In the genomic region with DNA sequence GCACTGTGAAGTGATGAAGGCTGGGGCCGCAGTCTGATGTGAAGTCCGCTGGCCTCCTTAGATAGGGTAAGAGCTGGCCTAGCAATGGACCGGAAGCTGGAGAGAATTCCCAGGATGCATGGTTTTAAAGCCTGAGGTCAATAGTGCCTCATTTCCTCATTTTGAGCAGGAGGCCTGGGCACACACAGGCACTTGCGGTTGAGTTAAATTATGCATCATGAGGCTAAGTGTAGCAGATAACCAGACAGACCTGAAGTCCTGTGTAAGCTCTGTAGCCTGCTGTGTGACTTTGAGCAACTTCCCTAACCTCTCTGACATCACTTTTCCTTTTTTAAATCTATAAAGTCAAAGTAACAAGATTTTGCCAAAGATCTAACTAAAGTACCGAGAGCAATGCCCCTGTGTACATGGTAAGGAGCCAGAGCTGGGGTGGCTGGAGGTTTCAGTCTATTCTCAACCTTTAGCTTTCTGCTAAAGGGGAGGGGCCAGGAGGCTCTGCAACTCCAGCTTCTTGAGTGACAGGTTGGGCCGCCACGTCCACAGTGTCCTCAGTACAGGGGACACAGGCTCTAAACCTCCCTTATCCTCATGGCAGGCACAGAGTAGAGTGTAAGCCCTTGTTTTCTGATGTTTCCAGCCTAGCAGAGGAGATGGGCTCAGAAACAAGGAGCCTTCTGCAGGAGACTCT, we compare ENCODE assay signal across 11 mouse cellular contexts. TPM values are rescaled to one million over a fixed set of nuclear protein-coding genes. Genes with fewer than 3 reads are reported as not detected.
DNase-seq lines count a peak whose midpoint lies in the region; ATAC-seq and TF ChIP-seq lines count a peak whose summit lies in the region.
"Had no signal": no experiment of that assay in that cellular context is flagged by ENCODE, and none has a peak within 500 bp of the region (broad histone marks: within the 10 kb centered on the region; RNA-seq: fewer than 3 reads in every experiment).

No protein-coding gene starts in this region.

- no peak for TF ChIP-seq CTCF in lung, embryonic 14.5 days (IDR thresholded peaks at IDR 0.05; ENCODE audit: low read depth)
- no peak for TF ChIP-seq CTCF in hindbrain, postnatal 0 days (IDR thresholded peaks at IDR 0.05; ENCODE audit: low read depth)

- H3K4me3 ChIP-seq in heart, embryonic 10.5 days: no peak overlapping the region
- H3K4me3 ChIP-seq in lung, embryonic 14.5 days (ENCODE audit: low read depth, low read length): no peak overlapping the region
- no peak overlapping the region for H3K4me3 ChIP-seq in embryonic facial prominence, embryonic 12.5 days
- no peak overlapping the region for H3K4me3 ChIP-seq in hindbrain, postnatal 0 days (ENCODE audit: low read length)
- H3K4me3 ChIP-seq: liver, embryonic 12.5 days had no signal

- no peak for DNase-seq in heart, embryonic 10.5 days (ENCODE audit: low spot score)
- no peak for DNase-seq in heart, postnatal 14 days
- no peak for DNase-seq in lung, embryonic 14.5 days
- DNase-seq in lung, postnatal 25 days (ENCODE audit: low spot score): no peak
- no peak for DNase-seq in hindbrain, postnatal 0 days (ENCODE audit: low spot score)
- no peak for DNase-seq in liver
- no peak for DNase-seq in adipocyte (ENCODE audit: low spot score)
- DNase-seq: cerebellum, adult 18-20 months; heart, adult 11 months had no signal

- no peaks in the 10 kb centered on the region for H3K36me3 ChIP-seq in heart, embryonic 10.5 days
- no peaks in the 10 kb centered on the region for H3K36me3 ChIP-seq in lung, embryonic 14.5 days (ENCODE audit: insufficient read depth)
- no peaks in the 10 kb centered on the region for H3K36me3 ChIP-seq in embryonic facial prominence, embryonic 12.5 days
- no peaks in the 10 kb centered on the region for H3K36me3 ChIP-seq in hindbrain, postnatal 0 days (ENCODE audit: insufficient read depth, low read length)
- H3K36me3 ChIP-seq: liver, embryonic 12.5 days had no signal

- no peaks in the 10 kb centered on the region for H3K9me3 ChIP-seq in heart, embryonic 10.5 days
- no peaks in the 10 kb centered on the region for H3K9me3 ChIP-seq in lung, embryonic 14.5 days (ENCODE audit: low read depth, low read length)
- no peaks in the 10 kb centered on the region for H3K9me3 ChIP-seq in embryonic facial prominence, embryonic 12.5 days
- H3K9me3 ChIP-seq in hindbrain, postnatal 0 days (ENCODE audit: low read length): no peaks in the 10 kb centered on the region
- H3K9me3 ChIP-seq: liver, embryonic 12.5 days had no signal

- peak overlapping the region; percentile 57 for H3K27ac ChIP-seq in heart, embryonic 10.5 days
- no peak overlapping the region for H3K27ac ChIP-seq in lung, embryonic 14.5 days (ENCODE audit: low read depth)
- peak overlapping the region; percentile 23; the same call in 1 of the 2 replicates for H3K27ac ChIP-seq in embryonic facial prominence, embryonic 12.5 days
- H3K27ac ChIP-seq in hindbrain, postnatal 0 days: 0 out of 2 replicates have a peak overlapping the region, but pooled peaks have one; percentile 65
- H3K27ac ChIP-seq: liver, embryonic 12.5 days had no signal

- peaks cover 74% of the 10 kb centered on the region for H3K4me1 ChIP-seq in heart, embryonic 10.5 days
- H3K4me1 ChIP-seq in lung, embryonic 14.5 days (ENCODE audit: insufficient read depth): 0 out of 2 replicates have a peak, but pooled peaks cover 5% of the 10 kb centered on the region
- peaks cover 33% of the 10 kb centered on the region for H3K4me1 ChIP-seq in embryonic facial prominence, embryonic 12.5 days
- peaks cover 22% of the 10 kb centered on the region for H3K4me1 ChIP-seq in hindbrain, postnatal 0 days (ENCODE audit: insufficient read depth, low read length)
- H3K4me1 ChIP-seq: liver, embryonic 12.5 days had no signal

- H3K27me3 ChIP-seq in heart, embryonic 10.5 days (ENCODE audit: insufficient read depth, poor library complexity, severe bottlenecking): no peaks in the 10 kb centered on the region
- no peaks in the 10 kb centered on the region for H3K27me3 ChIP-seq in lung, embryonic 14.5 days (ENCODE audit: insufficient read depth, low read length)
- no peaks in the 10 kb centered on the region for H3K27me3 ChIP-seq in embryonic facial prominence, embryonic 12.5 days
- no peaks in the 10 kb centered on the region for H3K27me3 ChIP-seq in hindbrain, postnatal 0 days (ENCODE audit: insufficient read depth, low read length)

- no peak overlapping the region for H3K4me2 ChIP-seq in lung, embryonic 14.5 days
- H3K4me2 ChIP-seq in embryonic facial prominence, embryonic 12.5 days (replicated peaks): no peak overlapping the region
- no peak overlapping the region for H3K4me2 ChIP-seq in hindbrain, postnatal 0 days (ENCODE audit: low read depth, low read length)
- H3K4me2 ChIP-seq: liver, embryonic 12.5 days had no signal

- intact Hi-C loops in heart, postnatal 14 days (cut with DNase I): no loop called here

- WGBS in heart, embryonic 10.5 days: 55% methylated on average over 7 of the region's 7 CpGs
- 67% methylated on average over 7 of the region's 7 CpGs for WGBS in lung, embryonic 14.5 days
- WGBS in embryonic facial prominence, embryonic 12.5 days: 71% methylated on average over 7 of the region's 7 CpGs
- WGBS in hindbrain, postnatal 0 days: 67% methylated on average over 7 of the region's 7 CpGs

- ATAC-seq in lung, embryonic 14.5 days (ENCODE audit: insufficient read depth): 0 out of 2 replicates have a peak, but pooled peaks have one; percentile 15
- ATAC-seq in embryonic facial prominence, embryonic 12.5 days (ENCODE audit: insufficient number of reproducible peaks, insufficient read depth, low FRiP score, low TSS enrichment): no peak
- ATAC-seq in hindbrain, postnatal 0 days: 0 out of 2 replicates have a peak, but pooled peaks have one; percentile 2
- ATAC-seq: liver, embryonic 12.5 days had no signal

- 0 out of 2 replicates have a peak overlapping the region, but pooled peaks have one; percentile 18 for H3K9ac ChIP-seq in lung, embryonic 14.5 days
- H3K9ac ChIP-seq in embryonic facial prominence, embryonic 12.5 days: no peak overlapping the region
- H3K9ac ChIP-seq in hindbrain, postnatal 0 days (replicated peaks; ENCODE audit: low read length): no peak overlapping the region
- H3K9ac ChIP-seq: liver, embryonic 12.5 days had no signal

RNA-seq across cellular contexts. Expression of a gene that starts 50.8 kb away (rescaled TPM):
- polyA plus RNA-seq in heart, embryonic 10.5 days (2016; fragmentation: Nextera tagmentation; extraction: Ambion mirVana): 13.5 and 14.2 TPM in 2 replicates
- total RNA-seq in heart, postnatal 14 days (2021): 10 to 100 TPM; 69.0 to 81.8 TPM
- 6.7 and 10.2 TPM in 2 replicates for polyA plus RNA-seq in lung, embryonic 14.5 days (2014; fragmentation: Nextera tagmentation; extraction: Ambion mirVana)
- polyA plus RNA-seq in embryonic facial prominence, embryonic 12.5 days (2016; fragmentation: Nextera tagmentation; extraction: Ambion mirVana): 4.6 and 5.2 TPM in 2 replicates
- total RNA-seq in hindbrain, postnatal 0 days (2014; rRNA removed): 41.0 and 44.1 TPM in 2 replicates
- polyA plus RNA-seq in hindbrain, postnatal 0 days (2015; fragmentation: Nextera tagmentation; extraction: Ambion mirVana): 9.7 TPM in 2 replicates
